Mouse (Mus musculus) heart, postnatal 4 days (tissue): ENCODE measurements around the gene Gtf2ird1. TPM values are rescaled to one million over a fixed set of nuclear protein-coding genes. Genes with fewer than 3 reads are reported as not detected.

Experiments used
- DNase-seq: peaks from one replicate; pipeline ENCODE4 v3.0.0; 2021
- microRNA-seq, 2 experiments: library from miRNA; unstranded; fragments of <30 nt; microRNA quantifications; one replicate each; pipeline ENCODE4 v1.2.0; 2021 to 2022
- total RNA-seq, 2 experiments: library from RNA; stranded (reverse); gene quantifications; 2 replicates each; pipeline ENCODE4 v1.2.3; 2021

The Gtf2ird1 gene
- total RNA-seq, 2 experiments from 2014 or later: 59.8 to 60.3 TPM

GRCm38 (mm10) chr5:134311894-134312411 lies 144.6 kb downstream of the Gtf2ird1 start:
- DNase-seq: no peak

GRCm38 (mm10) chr5:134310201-134310600 lies 146.3 kb downstream of the Gtf2ird1 start:
- no peak for DNase-seq

- no peak for DNase-seq
These were observed 147.2 kb downstream of the Gtf2ird1 start for GRCm38 (mm10) chr5:134309345-134309744.

Small RNA genes lying within 50 kb of the gene (microRNA-seq; reads per million reads assigned to microRNA genes)
- gene Gm26340 (0 reads per million in 2 experiments), gene Mir3965 (0 reads per million in 2 experiments)

Other genes starting within 250 kb of the Gtf2ird1 start
- gene Ncf1, start 227.1 kb downstream of the Gtf2ird1 start, total RNA-seq: 1 to 10 TPM; 2.1 to 2.5 TPM
- gene Gtf2i, start 142.0 kb downstream of the Gtf2ird1 start, total RNA-seq: 100 to 1,000 TPM; 198 to 199 TPM
- gene Clip2, start 95.7 kb upstream of the Gtf2ird1 start, total RNA-seq: 10 to 100 TPM; 13.0 to 14.2 TPM
- gene Syna, start 103.5 kb upstream of the Gtf2ird1 start, total RNA-seq: not detected
- 10 to 100 TPM; 75.2 to 78.2 TPM for gene Rfc2, start 124.7 kb upstream of the Gtf2ird1 start, total RNA-seq
- gene Lat2, start 158.3 kb upstream of the Gtf2ird1 start, total RNA-seq: 1 to 10 TPM; 2.9 to 4.3 TPM
- 100 to 1,000 TPM; 250 to 262 TPM for gene Eif4h, start 182.8 kb upstream of the Gtf2ird1 start, total RNA-seq
- gene Limk1, start 231.9 kb upstream of the Gtf2ird1 start, total RNA-seq: 10 to 100 TPM; 13.5 to 14.9 TPM